Mouse (Mus musculus): ENCODE measurements around the gene 4930402H24Rik.
"Not testable (repeated sequence)": the region's sequence is repeated elsewhere in the genome, so short reads cannot be mapped to it uniquely, and the experiment has no call there.

4930402H24Rik gene

GRCm38 (mm10) chr2:130851363-130852246, 54.6 kb downstream of the 4930402H24Rik start:
- no peak for DNase-seq

- DNase-seq = no peak
Measured at GRCm38 (mm10) chr2:130849688-130850087, 56.5 kb downstream of the 4930402H24Rik start.

GRCm38 (mm10) chr2:130848313-130848712, 57.9 kb downstream of the 4930402H24Rik start:
- DNase-seq = no peak

GRCm38 (mm10) chr2:130843623-130844022, 62.6 kb downstream of the 4930402H24Rik start:
- no peak for DNase-seq

GRCm38 (mm10) chr2:130840846-130841245, 65.4 kb downstream of the 4930402H24Rik start:
- peak; percentile 32 for DNase-seq

GRCm38 (mm10) chr2:130839874-130840661, 66.1 kb downstream of the 4930402H24Rik start:
- DNase-seq = peak; percentile 84

- no peak for DNase-seq
Measured at GRCm38 (mm10) chr2:130839528-130839873, 66.7 kb downstream of the 4930402H24Rik start.

- peak; percentile 38 for DNase-seq
Measured at GRCm38 (mm10) chr2:130839084-130839483, 67.1 kb downstream of the 4930402H24Rik start.

GRCm38 (mm10) chr2:130838131-130838530, 68.1 kb downstream of the 4930402H24Rik start:
- no peak for DNase-seq

- no peak for DNase-seq
Measured at GRCm38 (mm10) chr2:130833699-130834098, 72.5 kb downstream of the 4930402H24Rik start.

GRCm38 (mm10) chr2:130832582-130832981, 73.6 kb downstream of the 4930402H24Rik start:
- DNase-seq = no peak

GRCm38 (mm10) chr2:130832012-130832411, 74.2 kb downstream of the 4930402H24Rik start:
- no peak for DNase-seq

GRCm38 (mm10) chr2:130830236-130830635, 76.0 kb downstream of the 4930402H24Rik start:
- DNase-seq = no peak

- DNase-seq = no peak
Measured at GRCm38 (mm10) chr2:130829496-130829895, 76.7 kb downstream of the 4930402H24Rik start.

- DNase-seq = no peak
Measured at GRCm38 (mm10) chr2:130828668-130829067, 77.5 kb downstream of the 4930402H24Rik start.

GRCm38 (mm10) chr2:130828066-130828465, 78.1 kb downstream of the 4930402H24Rik start:
- DNase-seq = not testable (repeated sequence)

- DNase-seq = no peak
Measured at GRCm38 (mm10) chr2:130827410-130827809, 78.8 kb downstream of the 4930402H24Rik start.

GRCm38 (mm10) chr2:130818838-130819647, 87.2 kb downstream of the 4930402H24Rik start:
- DNase-seq = no peak

- DNase-seq = no peak
Measured at GRCm38 (mm10) chr2:130817865-130818264, 88.3 kb downstream of the 4930402H24Rik start.

GRCm38 (mm10) chr2:130816205-130816604, 90.0 kb downstream of the 4930402H24Rik start:
- no peak for DNase-seq

GRCm38 (mm10) chr2:130814492-130814891, 91.7 kb downstream of the 4930402H24Rik start:
- no peak for DNase-seq

- DNase-seq = no peak
Measured at GRCm38 (mm10) chr2:130813729-130814128, 92.5 kb downstream of the 4930402H24Rik start.

GRCm38 (mm10) chr2:130812487-130812886, 93.7 kb downstream of the 4930402H24Rik start:
- no peak for DNase-seq
